Mouse (Mus musculus) lung, postnatal 0 days (tissue): ENCODE data around the gene Apoa5.

Experiments used
- CTCF ChIP-seq: IDR thresholded peaks from 2 replicates; pipeline ENCODE4 v1.5.1; 2016; ENCODE audit warnings: antibody characterized with exemption, mild to moderate bottlenecking
- EP300 ChIP-seq: IDR thresholded peaks from 2 replicates; pipeline ENCODE4 v1.6.1; 2016; ENCODE audit warnings: antibody characterized with exemption, mild to moderate bottlenecking, control low read depth

DNA sequence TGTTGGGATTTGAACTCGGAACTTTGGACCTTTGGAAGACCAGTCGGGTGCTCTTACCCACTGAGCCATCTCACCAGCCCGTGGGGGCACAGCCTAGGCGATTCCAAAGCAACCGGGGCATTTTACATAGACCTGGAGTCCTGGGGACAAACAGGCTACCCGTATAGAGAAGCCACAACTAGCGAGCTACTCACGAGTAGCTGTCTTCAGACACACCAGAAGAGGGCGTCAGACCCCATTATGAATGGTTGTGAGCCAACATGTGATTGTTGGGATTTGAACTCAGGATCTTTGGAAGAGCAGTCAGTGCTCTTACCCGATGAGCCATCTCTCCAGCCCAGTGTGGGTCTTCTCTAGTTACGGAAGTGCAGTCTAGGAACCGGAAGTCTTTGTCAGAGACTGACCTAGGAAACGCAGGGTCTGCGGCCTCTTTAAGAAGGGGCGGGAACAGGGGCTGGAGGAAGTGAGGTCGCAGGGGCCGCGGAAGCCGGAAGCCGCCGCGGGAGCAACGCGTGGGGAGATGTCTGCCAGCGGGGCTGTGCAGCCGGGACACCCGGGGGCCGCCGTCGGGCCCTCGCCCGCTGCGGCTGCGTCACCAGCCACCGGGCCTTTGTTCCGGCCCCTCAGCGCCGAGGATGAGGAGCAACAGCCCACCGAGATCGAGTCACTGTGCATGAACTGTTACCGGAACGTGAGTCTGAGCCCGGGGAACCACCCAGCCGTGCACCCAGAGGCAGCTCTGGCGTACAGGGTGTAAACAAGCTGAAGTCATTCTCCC, 4.4 kb downstream of the Apoa5 start, which contains the start of gene Zpr1:
- TF ChIP-seq EP300 (peak; percentile 23; the same call in 1 of the 2 replicates), CTCF (peak; percentile 58)
